Mouse (Mus musculus): ENCODE measurements around the gene Clrn2.
"Not testable (repeated sequence)": the region's sequence is repeated elsewhere in the genome, so short reads cannot be mapped to it uniquely, and the experiment has no call there.

DNA sequence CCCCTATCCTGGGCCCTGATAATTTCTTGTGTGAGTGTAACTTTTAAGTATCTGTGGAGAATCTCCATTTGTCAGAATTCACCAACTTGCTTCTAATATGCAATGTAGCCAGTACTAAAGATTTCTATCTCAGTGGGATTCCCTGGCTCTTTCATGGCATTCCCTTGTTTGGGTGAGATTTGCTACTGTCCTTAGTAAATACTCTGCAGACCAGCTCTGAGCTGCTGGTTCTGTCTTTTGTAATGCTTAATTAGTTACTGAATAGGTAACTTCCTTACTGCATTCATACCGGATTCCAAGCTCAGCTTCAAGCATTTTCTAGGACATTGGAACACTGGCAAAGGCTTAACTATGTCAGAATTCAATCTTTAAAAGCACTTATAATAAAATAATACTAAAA lies 27.8 kb upstream of the Clrn2 start:
- TF ChIP-seq CTCF, EP300 (IDR thresholded peaks at IDR 0.05; ENCODE audit: low read depth): not testable (repeated sequence)

Data from heart, postnatal 0 days (tissue).